Mouse (Mus musculus) heart, adult 2 months (tissue): ENCODE data around the gene Pole2. TPM values are rescaled to one million over a fixed set of nuclear protein-coding genes. Genes with fewer than 3 reads are reported as not detected.
A peak's percentile ranks its signal among the peaks of the same experiment; 100 is the strongest.

Source experiments
- DNase-seq, 2 experiments: peaks; one replicate each; pipeline ENCODE4 v3.0.0; 2021
- H3K27ac ChIP-seq: fragments of 200-600 bp; 2 replicates; pipeline ENCODE4 v1.8.1; 2022
- H3K27me3 ChIP-seq: fragments of 200-500 bp; 2 replicates; pipeline ENCODE4 v1.6.1; 2012; ENCODE audit warnings: mild to moderate bottlenecking, low read length, inconsistent platforms, mixed read lengths; ENCODE audit not compliant: control insufficient read depth, insufficient read depth
- H3K36me3 ChIP-seq: fragments of 200-500 bp; 2 replicates; pipeline ENCODE4 v1.6.1; 2012; ENCODE audit warnings: low read length, inconsistent platforms; ENCODE audit not compliant: control insufficient read depth, insufficient read depth
- H3K4me1 ChIP-seq: fragments of 200-500 bp; 2 replicates; pipeline ENCODE4 v1.6.1; 2011; ENCODE audit warnings: low read length; ENCODE audit not compliant: control insufficient read depth, insufficient read depth
- H3K4me3 ChIP-seq: fragments of 200-600 bp; 2 replicates; pipeline ENCODE4 v1.8.1; 2022
- H3K79me2 ChIP-seq: fragments of 200-500 bp; replicated peaks from 2 replicates; pipeline ENCODE4 v1.6.1; 2012; ENCODE audit warnings: mild to moderate bottlenecking, inconsistent platforms, low read length, moderate library complexity, mixed read lengths; ENCODE audit not compliant: control insufficient read depth, insufficient read depth
- H3K9ac ChIP-seq: fragments of 200-500 bp; 2 replicates; pipeline ENCODE4 v1.6.1; 2012; ENCODE audit warnings: low read depth, mild to moderate bottlenecking, control low read depth, inconsistent platforms, low read length, mixed read lengths
- CTCF ChIP-seq: fragments of 200-600 bp; IDR thresholded peaks from 2 replicates; pipeline ENCODE4 v1.8.1; 2022; ENCODE audit warnings: antibody characterized with exemption, mild to moderate bottlenecking, moderate library complexity
- EP300 ChIP-seq: fragments of 200-500 bp; IDR thresholded peaks from 2 replicates; pipeline ENCODE4 v1.6.1; 2011; ENCODE audit warnings: low read depth, low read length, control low read depth; ENCODE audit not compliant: insufficient read depth
- POLR2A ChIP-seq: fragments of 200-500 bp; IDR thresholded peaks from 2 replicates; pipeline ENCODE4 v1.6.1; 2011; ENCODE audit warnings: mild to moderate bottlenecking, low read depth, low read length, control low read depth; ENCODE audit not compliant: insufficient read depth
- WGBS: fragments of 180-500 bp; shearing (Covaris S2); methylation state at CpG from one replicate; pipeline ENCODE4 v1.1.7; 2018; 5-methylcytosine and 5-hydroxymethylcytosine counted together
- intact Hi-C: fragments of 180-260 bp; cut with DNase I; formaldehyde crosslinking; loops from one replicate; pipeline ENCODE4 v1.15.1; 2025
- microRNA-seq, 2 experiments: library from miRNA; unstranded; fragments of <30 nt; microRNA quantifications; one replicate each; pipeline ENCODE4 v1.2.0; 2021
- polyA plus RNA-seq: library from polyadenylated mRNA; depleted of rRNA; stranded (reverse); fragments of >200 nt; gene quantifications from 2 replicates; pipeline ENCODE4 v1.2.3, GENCODE M21; 2012; rRNA removed
- total RNA-seq, 2 experiments: library from RNA; stranded (reverse); gene quantifications; 2 replicates each; pipeline ENCODE4 v1.2.3; 2021

The Pole2 gene
- total and polyA plus RNA-seq, 3 experiments = 0.27 to 1.00 (median 0.63) TPM

- DNase-seq = no peak
- no peak overlapping the region for H3K27ac ChIP-seq
- peaks cover 16% of the 10 kb centered on the region for H3K36me3 ChIP-seq
- WGBS = 96% methylated on average over 2 of the region's 2 CpGs
- TF ChIP-seq EP300 (no peak), POLR2A (0 out of 2 replicates have a peak, but pooled peaks have one; percentile 26)
- H3K9ac ChIP-seq = no peak overlapping the region
- H3K27me3 ChIP-seq = no peaks in the 10 kb centered on the region
- no peaks in the 10 kb centered on the region for H3K79me2 ChIP-seq
- no peak overlapping the region for H3K4me3 ChIP-seq
- H3K4me1 ChIP-seq = peaks cover 3% of the 10 kb centered on the region; the same call in 1 of the 2 replicates
- intact Hi-C loops = no loop called here
Measured at GRCm38 (mm10) chr12:69157107-69157506, 70.9 kb downstream of the Pole2 start.

- Histone ChIP-seq H3K4me3 (no peak overlapping the region), H3K36me3 (peaks cover 16% of the 10 kb centered on the region), H3K27me3 (no peaks in the 10 kb centered on the region), H3K4me1 (peaks cover 3% of the 10 kb centered on the region; the same call in 1 of the 2 replicates), H3K9ac (no peak overlapping the region), H3K79me2 (no peaks in the 10 kb centered on the region), H3K27ac (no peak overlapping the region)
- intact Hi-C loops = no loop called here
- TF ChIP-seq CTCF (no peak), POLR2A (no peak), EP300 (no peak)
- WGBS = 85% methylated on average over 4 of the region's 4 CpGs
- no peak for DNase-seq
Measured at GRCm38 (mm10) chr12:69156436-69156835, 71.6 kb downstream of the Pole2 start.

DNA sequence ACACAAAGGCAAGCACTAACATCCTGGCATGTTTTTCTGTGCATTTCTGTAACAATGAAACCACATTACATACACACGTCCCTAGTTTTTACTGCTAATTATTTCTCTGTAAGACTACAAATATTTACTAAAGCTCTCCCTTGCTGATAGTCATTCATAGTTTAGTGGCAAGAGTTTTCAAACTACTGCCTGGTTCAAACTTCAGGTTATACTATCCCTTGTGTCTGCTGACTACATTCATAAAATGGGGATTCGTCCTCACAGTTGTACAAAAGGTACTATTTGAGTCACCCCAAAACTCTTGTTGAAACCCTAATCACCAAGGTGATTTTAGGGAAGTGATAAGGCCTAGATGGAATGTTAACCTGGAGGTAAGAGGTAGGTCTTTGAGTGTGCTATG lies 72.1 kb downstream of the Pole2 start:
- intact Hi-C loops = no loop called here
- no peak for DNase-seq
- peaks cover 3% of the 10 kb centered on the region; the same call in 1 of the 2 replicates for H3K4me1 ChIP-seq
- WGBS = 77% methylated on average over 2 of the region's 2 CpGs
- TF ChIP-seq CTCF (no peak), EP300 (no peak), POLR2A (no peak)
- H3K79me2 ChIP-seq = no peaks in the 10 kb centered on the region
- no peak overlapping the region for H3K9ac ChIP-seq
- no peak overlapping the region for H3K27ac ChIP-seq
- no peaks in the 10 kb centered on the region for H3K27me3 ChIP-seq
- no peak overlapping the region for H3K4me3 ChIP-seq
- peaks cover 16% of the 10 kb centered on the region for H3K36me3 ChIP-seq

Small RNAs within 50 kb of the gene (microRNA-seq; reads per million reads assigned to microRNA genes)
- gene Gm47287 (0 reads per million in 2 experiments), gene Gm47295 (0.39 to 1.1 reads per million in 2 experiments)

Other genes starting within 250 kb of the Pole2 start
- gene Rps29, start 69.0 kb downstream of the Pole2 start, total RNA-seq = 1,000 to 10,000 TPM; 1,353 to 1,535 TPM
- 945 and 1,207 TPM in 2 replicates for gene Rps29, start 69.0 kb downstream of the Pole2 start, polyA plus RNA-seq
- gene Lrr1, start 59.4 kb downstream of the Pole2 start, total RNA-seq = not detected
- not detected in 2 replicates for gene Lrr1, start 59.4 kb downstream of the Pole2 start, polyA plus RNA-seq
- gene Rpl36al, start 44.1 kb downstream of the Pole2 start, total RNA-seq = 100 to 1,000 TPM; 196 to 230 TPM
- 91.2 and 92.2 TPM in 2 replicates for gene Rpl36al, start 44.1 kb downstream of the Pole2 start, polyA plus RNA-seq
- 10 to 100 TPM; 18.9 to 19.2 TPM for gene Mgat2, start 44.0 kb downstream of the Pole2 start, total RNA-seq
- 6.5 and 10.6 TPM in 2 replicates for gene Mgat2, start 44.0 kb downstream of the Pole2 start, polyA plus RNA-seq
- 1 to 10 TPM; 2.2 to 3.1 TPM for gene Gm49383, start 31.1 kb downstream of the Pole2 start, total RNA-seq
- 1.00 and 2.1 TPM in 2 replicates for gene Gm49383, start 31.1 kb downstream of the Pole2 start, polyA plus RNA-seq
- gene Dnaaf2, start 29.8 kb downstream of the Pole2 start, total RNA-seq = under 1 TPM; 0.50 to 0.80 TPM
- gene Dnaaf2, start 29.8 kb downstream of the Pole2 start, polyA plus RNA-seq = 0.67 and 0.94 TPM in 2 replicates
- 1 to 10 TPM; 1.7 to 1.8 TPM for gene Gm49384, start 23.9 kb downstream of the Pole2 start, total RNA-seq
- gene Gm49384, start 23.9 kb downstream of the Pole2 start, polyA plus RNA-seq = not detected in 2 replicates
- gene Klhdc1, start 13.0 kb upstream of the Pole2 start, total RNA-seq = 10 to 100 TPM; 34.6 to 38.7 TPM
- gene Klhdc1, start 13.0 kb upstream of the Pole2 start, polyA plus RNA-seq = 10.2 and 10.5 TPM in 2 replicates
- 100 to 1,000 TPM in 1 of 2 experiments, 10 to 100 TPM in 1; 93.1 to 114 TPM for gene Klhdc2, start 68.5 kb upstream of the Pole2 start, total RNA-seq
- gene Klhdc2, start 68.5 kb upstream of the Pole2 start, polyA plus RNA-seq = 46.7 and 81.4 TPM in 2 replicates
- 10 to 100 TPM; 21.9 to 22.7 TPM for gene Nemf, start 129.0 kb upstream of the Pole2 start, total RNA-seq
- gene Nemf, start 129.0 kb upstream of the Pole2 start, polyA plus RNA-seq = 3.8 and 10.5 TPM in 2 replicates
- gene Arf6, start 144.0 kb upstream of the Pole2 start, total RNA-seq = 10 to 100 TPM; 35.0 to 38.7 TPM
- 30.3 and 32.9 TPM in 2 replicates for gene Arf6, start 144.0 kb upstream of the Pole2 start, polyA plus RNA-seq
- under 1 TPM; 0.39 to 0.84 TPM for gene Gm9887, start 144.3 kb upstream of the Pole2 start, total RNA-seq
- gene Gm9887, start 144.3 kb upstream of the Pole2 start, polyA plus RNA-seq = 0.80 TPM in 1 of 2 replicates, not detected in the other